Mouse (Mus musculus) lung, postnatal 10 days (tissue): ENCODE data around the gene BC005537.

Source experiments
- DNase-seq: peaks from one replicate; pipeline ENCODE4 v3.0.0; 2021

BC005537 gene

GRCm38 (mm10) chr13:24849318-24849717, 47.9 kb downstream of the BC005537 start:
- DNase-seq: no peak

GRCm38 (mm10) chr13:24851989-24852388, 50.5 kb downstream of the BC005537 start:
- DNase-seq: no peak

DNA sequence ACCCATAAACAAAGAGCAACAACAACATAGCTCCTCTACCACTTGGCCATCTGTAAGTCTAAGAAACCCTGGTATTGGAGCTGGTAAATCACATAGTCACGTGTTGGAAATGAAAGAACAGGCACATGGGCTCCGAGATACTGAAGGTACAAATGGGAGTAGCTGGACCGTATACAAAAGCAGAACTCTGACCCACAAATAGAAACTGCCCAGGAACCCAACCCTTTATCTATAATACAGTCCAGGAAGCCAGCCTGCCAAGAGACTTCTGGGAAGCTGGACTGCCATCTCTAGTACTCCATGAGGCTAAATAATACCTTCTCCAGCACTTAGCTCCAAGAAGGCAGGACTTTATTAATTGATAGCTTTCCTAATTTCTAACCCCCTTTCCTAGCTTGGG, 51.1 kb downstream of the BC005537 start:
- DNase-seq: no peak

DNA sequence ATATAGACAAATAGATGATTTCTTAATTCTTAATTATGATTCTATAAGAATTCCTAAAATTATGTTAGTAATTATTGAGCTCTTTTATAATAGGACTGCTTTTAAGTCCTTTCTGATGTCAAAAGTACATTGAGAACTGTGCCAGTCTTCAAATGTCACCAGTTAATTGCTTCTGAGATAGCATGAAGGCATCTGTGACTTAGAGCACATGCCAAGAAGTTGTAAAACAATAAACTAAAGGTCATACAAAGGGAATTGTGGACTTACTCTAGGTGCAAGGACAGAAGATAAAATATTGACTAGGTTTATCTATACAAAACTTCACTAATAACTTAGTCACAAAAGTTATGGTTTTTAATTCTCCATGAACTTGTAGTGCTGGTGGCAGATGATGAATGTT, 57.7 kb downstream of the BC005537 start:
- DNase-seq: no peak

DNA sequence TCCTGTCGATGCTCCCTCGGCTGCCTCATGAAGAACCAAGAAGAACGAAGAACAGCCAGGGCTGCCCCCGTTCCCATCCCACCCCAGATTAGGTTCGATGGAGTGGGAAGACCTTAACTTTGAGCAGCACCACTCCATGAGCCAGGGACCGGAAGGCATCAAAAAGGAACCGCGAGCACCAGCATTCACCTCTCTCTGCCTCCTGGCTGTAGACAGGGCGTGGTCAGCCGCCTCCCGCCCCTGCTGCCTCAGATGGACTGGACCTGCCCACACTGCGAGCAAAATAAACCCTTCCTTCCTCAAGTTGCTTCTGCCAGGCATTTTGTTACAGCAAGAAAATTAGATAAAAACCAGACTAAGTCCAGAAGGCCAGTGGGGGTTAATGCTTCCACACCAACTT, 59.6 kb downstream of the BC005537 start:
- no peak for DNase-seq

DNA sequence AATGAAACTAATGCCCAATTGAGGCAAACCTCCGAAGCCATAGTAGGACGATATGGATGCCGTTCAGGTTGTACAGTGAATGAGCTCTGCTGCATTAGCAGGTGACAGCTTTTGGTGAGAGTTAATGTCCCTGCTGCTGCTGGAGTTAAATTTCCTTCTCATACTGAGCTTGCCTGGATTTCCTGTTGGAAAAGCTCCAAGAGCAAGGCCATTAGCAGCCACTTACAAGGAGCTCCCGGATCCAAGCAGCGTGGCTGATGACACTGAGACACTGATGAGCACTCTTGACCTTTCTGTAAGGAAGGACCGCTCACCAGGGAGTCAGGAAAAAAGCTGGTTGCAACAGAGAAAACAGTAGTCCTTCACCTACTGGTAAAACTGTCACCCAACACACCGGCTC, 60.6 kb downstream of the BC005537 start:
- peak; percentile 31 for DNase-seq

GRCm38 (mm10) chr13:24862520-24862919, 61.1 kb downstream of the BC005537 start:
- peak; percentile 44 for DNase-seq
